Mouse (Mus musculus) heart, adult 2 months (tissue): ENCODE measurements around the gene Syn3.

Experiments
- CTCF ChIP-seq: fragments of 200-600 bp; IDR thresholded peaks from 2 replicates; pipeline ENCODE4 v1.8.1; 2022; ENCODE audit warnings: antibody characterized with exemption, mild to moderate bottlenecking, moderate library complexity
- POLR2A ChIP-seq: fragments of 200-500 bp; IDR thresholded peaks from 2 replicates; pipeline ENCODE4 v1.6.1; 2011; ENCODE audit warnings: mild to moderate bottlenecking, low read depth, low read length, control low read depth; ENCODE audit not compliant: insufficient read depth

- TF ChIP-seq POLR2A, result no peak
- no peak for TF ChIP-seq CTCF
These were observed 488.1 kb downstream of the Syn3 start for GRCm38 (mm10) chr10:86010636-86011035.
